19 mouse cellular contexts compared by ENCODE assay signal in the genomic region with DNA sequence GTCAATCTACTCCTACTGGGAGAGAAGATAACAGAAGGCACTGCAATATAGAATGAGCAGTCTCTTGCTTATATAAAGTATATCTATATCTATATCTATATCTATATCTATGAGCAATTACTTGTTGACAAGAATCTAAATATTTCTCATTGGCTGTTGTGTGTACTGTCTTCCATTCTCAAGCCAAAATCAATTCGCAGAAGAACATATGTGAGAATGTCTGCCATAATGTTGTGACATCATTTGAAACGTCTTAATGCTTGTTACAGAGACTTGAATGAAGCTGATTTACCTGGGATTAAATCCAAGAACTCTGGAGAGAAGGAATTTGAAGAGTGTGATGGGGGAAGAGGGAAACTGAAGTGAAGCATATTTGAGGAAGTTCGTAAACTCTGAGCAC.
"Had no signal": no experiment of that assay in that cellular context is flagged by ENCODE, and none has a peak within 500 bp of the region (broad histone marks: within the 10 kb centered on the region; RNA-seq: fewer than 3 reads in every experiment).

No protein-coding gene starts in this region.

- H3K27me3 ChIP-seq: lung, embryonic 15.5 days; megakaryocyte, embryonic 14.5 days; midbrain, embryonic 13.5 days; midbrain, embryonic 15.5 days; neural tube, embryonic 12.5 days had no signal

- H3K9ac ChIP-seq: liver, postnatal 0 days; lung, embryonic 15.5 days; midbrain, embryonic 13.5 days; midbrain, embryonic 15.5 days; neural tube, embryonic 12.5 days had no signal

- H3K27ac ChIP-seq: lung, embryonic 15.5 days; macrophage; midbrain, embryonic 13.5 days; midbrain, embryonic 15.5 days; neural tube, embryonic 12.5 days had no signal

- H3K4me3 ChIP-seq: lung, embryonic 15.5 days; megakaryocyte, embryonic 14.5 days; midbrain, embryonic 13.5 days; midbrain, embryonic 15.5 days; neural tube, embryonic 12.5 days had no signal

- H3K4me2 ChIP-seq: lung, embryonic 15.5 days; midbrain, embryonic 11.5 days; midbrain, embryonic 13.5 days; midbrain, embryonic 15.5 days; neural tube, embryonic 12.5 days had no signal

- DNase-seq: liver, postnatal 0 days; lung, adult 2 months; lung, postnatal 14 days; lung, postnatal 36 days; right cerebral cortex, adult 18-20 months; right cerebral cortex, postnatal 25 days; right cerebral cortex, postnatal 4 days; spleen, adult 18-20 months; thymus, adult 18-20 months; thymus, postnatal 14 days; thymus, postnatal 36 days had no signal

- H3K4me1 ChIP-seq: lung, embryonic 15.5 days; megakaryocyte, embryonic 14.5 days; midbrain, embryonic 13.5 days; midbrain, embryonic 15.5 days; neural tube, embryonic 12.5 days had no signal

- H3K36me3 ChIP-seq: lung, embryonic 15.5 days; midbrain, embryonic 13.5 days; midbrain, embryonic 15.5 days; neural tube, embryonic 12.5 days had no signal

- ATAC-seq: liver, postnatal 0 days; lung, postnatal 0 days; midbrain, embryonic 13.5 days; midbrain, embryonic 15.5 days had no signal

- H3K9me3 ChIP-seq: lung, embryonic 15.5 days; midbrain, embryonic 13.5 days; midbrain, embryonic 15.5 days; neural tube, embryonic 12.5 days had no signal
